Mouse (Mus musculus) MN1 (cell line): ENCODE results near the gene Fam219a.

ENCODE experiments used
- DNase-seq: peaks from one replicate; pipeline ENCODE4 v3.0.0-alpha.2; 2016; ENCODE audit warnings: low spot score

Gene Fam219a

DNA sequence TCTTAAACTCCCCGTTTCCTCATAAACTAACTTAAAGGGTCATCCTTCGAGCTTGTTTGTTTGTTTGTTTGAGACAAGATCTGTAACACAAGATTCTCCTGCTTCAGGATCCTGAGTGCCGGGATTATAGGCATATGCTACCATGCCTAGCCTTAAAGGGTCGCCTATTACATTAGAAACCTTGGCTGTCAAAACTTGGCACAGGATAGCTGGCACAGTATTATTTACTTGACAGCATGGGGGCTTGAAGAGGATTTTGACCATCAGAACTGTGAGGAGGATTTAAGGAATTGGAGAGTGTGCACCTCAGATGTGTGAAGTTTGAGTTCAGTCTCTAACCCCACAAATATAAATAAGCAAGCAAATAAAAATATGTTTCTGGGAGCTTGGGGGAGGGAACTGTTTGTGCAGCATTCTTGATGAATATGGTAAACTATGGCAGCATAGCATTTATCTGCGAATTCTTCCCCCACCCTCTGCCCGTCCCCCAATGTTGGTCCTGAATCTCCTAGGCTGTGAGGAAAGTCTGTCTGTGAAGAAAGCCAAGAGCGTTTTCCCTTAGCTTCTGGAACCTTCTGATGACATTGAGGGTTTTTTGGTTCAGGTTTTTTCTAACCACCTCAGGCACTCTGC, 99.2 kb downstream of the Fam219a start:
- no peak for DNase-seq

DNA sequence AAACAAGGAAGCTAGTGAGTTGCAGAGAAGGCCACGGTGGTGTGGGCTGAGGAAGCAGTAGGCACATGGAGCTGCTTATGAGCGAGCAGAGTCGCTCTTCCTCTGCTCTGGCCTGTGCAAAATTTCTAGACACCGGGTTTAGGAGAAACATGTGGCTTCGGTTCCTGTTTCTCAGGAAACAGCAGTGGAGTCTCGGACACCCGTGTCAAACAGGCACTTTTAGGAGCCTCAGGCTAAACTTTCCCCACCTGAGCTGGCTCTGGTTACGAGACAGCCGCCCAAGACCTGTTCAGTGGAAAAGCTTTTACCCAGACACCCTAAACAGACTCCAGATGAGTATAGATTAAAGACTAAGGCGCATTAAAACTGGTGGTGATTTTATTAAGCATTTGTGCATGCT, 100.1 kb downstream of the Fam219a start:
- DNase-seq: peak; percentile 46

DNA sequence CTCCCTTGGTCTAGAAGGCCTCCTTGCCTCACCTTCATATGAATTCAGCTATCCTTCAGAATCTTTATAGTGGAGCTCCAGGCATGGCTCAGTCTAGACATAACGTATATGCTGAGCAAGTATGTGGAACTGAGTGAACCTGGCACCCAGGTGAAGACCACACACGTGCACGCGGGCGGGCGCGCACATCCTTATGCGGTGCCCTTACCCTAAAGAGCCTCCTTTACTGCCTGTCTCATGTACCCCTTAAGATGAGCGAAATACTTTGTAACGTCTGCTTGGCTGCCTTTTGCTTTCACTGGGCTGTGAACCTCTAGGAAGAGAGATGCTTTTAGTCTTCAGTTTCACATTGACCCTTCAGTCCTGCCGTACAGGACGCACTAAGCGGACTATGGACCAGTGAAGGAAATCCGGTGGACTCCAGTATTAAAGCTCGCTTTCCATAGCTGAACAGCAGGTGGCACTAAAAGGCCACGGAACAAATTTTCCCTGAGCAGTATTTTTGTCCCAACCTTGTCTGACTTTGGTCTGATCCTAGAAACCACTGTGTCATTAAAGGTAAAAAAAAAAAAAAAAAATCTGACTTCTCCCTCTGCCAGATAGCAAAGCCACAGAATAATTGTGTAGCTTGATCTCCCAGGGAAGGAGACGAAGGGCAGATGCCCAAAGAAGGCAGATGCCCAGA, 100.8 kb downstream of the Fam219a start:
- peak; percentile 81 for DNase-seq
